Mouse (Mus musculus) G1E (cell line): ENCODE results near the gene Prx. TPM values are rescaled to one million over a fixed set of nuclear protein-coding genes. Genes with fewer than 3 reads are reported as not detected.
A peak's percentile ranks its signal among the peaks of the same experiment; 100 is the strongest.

Experiments used
- ATAC-seq: 2 replicates; pipeline ENCODE4 v1.8.0; 2016; ENCODE audit warnings: mild to moderate bottlenecking; ENCODE audit not compliant: insufficient number of reproducible peaks, poor library complexity, low FRiP score, severe bottlenecking; ENCODE audit errors: extremely low read depth
- DNase-seq: peaks from one replicate; pipeline ENCODE4 v3.0.0; 2012; ENCODE audit warnings: low spot score
- H3K27me3 ChIP-seq: 2 replicates; pipeline ENCODE4 v1.6.1; 2012; ENCODE audit warnings: mild to moderate bottlenecking, low read length, inconsistent platforms; ENCODE audit not compliant: insufficient read depth
- H3K36me3 ChIP-seq: replicated peaks from 2 replicates; pipeline ENCODE3; 2012; ENCODE audit warnings: mild to moderate bottlenecking, inconsistent platforms
- H3K4me1 ChIP-seq: 2 replicates; pipeline ENCODE4 v1.6.1; 2012; ENCODE audit warnings: low read depth, low read length, inconsistent platforms, mixed read lengths; ENCODE audit not compliant: insufficient read depth
- H3K4me3 ChIP-seq: 2 replicates; pipeline ENCODE4 v1.5.1; 2012; ENCODE audit warnings: low read depth, mild to moderate bottlenecking, inconsistent platforms, low read length, moderate library complexity, mixed read lengths
- H3K9me3 ChIP-seq: replicated peaks from 2 replicates; pipeline ENCODE4 v1.6.1; 2012; ENCODE audit warnings: inconsistent platforms
- CTCF ChIP-seq: IDR thresholded peaks from 2 replicates; pipeline ENCODE4 v1.5.1; 2012; ENCODE audit warnings: low read depth, low read length, inconsistent platforms, mixed read lengths
- GATA1 ChIP-seq: IDR thresholded peaks from 2 replicates; pipeline ENCODE4 v1.6.1; 2012; ENCODE audit warnings: borderline replicate concordance, low read length, inconsistent platforms, mixed read lengths
- GATA2 ChIP-seq: IDR thresholded peaks from 2 replicates; pipeline ENCODE4 v1.6.1; 2012; ENCODE audit warnings: low read depth, low read length, inconsistent platforms, borderline replicate concordance
- POLR2AphosphoS5 ChIP-seq: IDR thresholded peaks from 2 replicates; pipeline ENCODE4 v1.6.1; 2012; ENCODE audit warnings: low read depth, low read length, inconsistent platforms; ENCODE audit not compliant: insufficient replicate concordance
- TAL1 ChIP-seq: conservative IDR thresholded peaks from 2 replicates; pipeline ENCODE4 v1.6.1; 2012; ENCODE audit warnings: low read depth, low read length, inconsistent platforms, mixed read lengths
- polyA plus RNA-seq: library from polyadenylated mRNA; stranded (reverse); fragments of >175 nt; gene quantifications from 2 replicates; pipeline ENCODE4 v1.2.3, GENCODE M21; 2012
- total RNA-seq, 2 experiments: library from RNA; stranded (forward) in 1 of 2; stranded (reverse) in 1 of 2; fragments of 200-1000 nt in 1 of 2; fragments of >200 nt in 1 of 2; fragmentation: Nextera tagmentation in 1 of 2; gene quantifications; 2 replicates each; pipeline ENCODE4 v1.2.3; 2014 to 2017

Prx gene
- total and polyA plus RNA-seq, 3 experiments, result 1.3 to 2.3 (median 1.7) TPM

DNA sequence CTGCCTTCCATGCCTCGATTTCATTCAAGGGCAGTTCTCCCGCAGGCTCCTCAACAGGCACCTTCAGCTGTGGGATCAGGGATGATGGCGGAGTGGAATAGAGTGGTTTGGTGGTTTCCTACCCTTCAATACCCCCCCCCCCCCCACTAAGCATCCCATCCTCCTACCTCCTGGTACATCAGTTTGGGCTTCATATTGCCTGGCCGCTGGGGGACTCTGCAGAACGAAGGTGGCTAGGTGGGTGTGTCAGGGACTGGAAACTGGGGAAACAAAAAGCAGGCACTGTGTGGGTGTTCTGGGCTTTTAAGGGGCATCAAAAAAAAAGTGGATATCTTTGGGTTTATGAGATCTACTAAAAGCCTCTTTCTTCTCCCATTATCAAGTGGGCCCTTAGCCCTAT, 42.8 kb downstream of the Prx start:
- Histone ChIP-seq H3K4me1 (peaks cover 39% of the 10 kb centered on the region), H3K36me3 (peaks cover 14% of the 10 kb centered on the region), H3K9me3 (no peaks in the 10 kb centered on the region), H3K27me3 (peaks cover 3% of the 10 kb centered on the region; the same call in 1 of the 2 replicates), H3K4me3 (no peak overlapping the region; the same call in 1 of the 2 replicates)
- DNase-seq, result no peak
- TF ChIP-seq CTCF (no peak), POLR2AphosphoS5 (no peak), GATA1 (no peak), GATA2 (no peak), TAL1 (no peak)
- ATAC-seq, result no peak

DNA sequence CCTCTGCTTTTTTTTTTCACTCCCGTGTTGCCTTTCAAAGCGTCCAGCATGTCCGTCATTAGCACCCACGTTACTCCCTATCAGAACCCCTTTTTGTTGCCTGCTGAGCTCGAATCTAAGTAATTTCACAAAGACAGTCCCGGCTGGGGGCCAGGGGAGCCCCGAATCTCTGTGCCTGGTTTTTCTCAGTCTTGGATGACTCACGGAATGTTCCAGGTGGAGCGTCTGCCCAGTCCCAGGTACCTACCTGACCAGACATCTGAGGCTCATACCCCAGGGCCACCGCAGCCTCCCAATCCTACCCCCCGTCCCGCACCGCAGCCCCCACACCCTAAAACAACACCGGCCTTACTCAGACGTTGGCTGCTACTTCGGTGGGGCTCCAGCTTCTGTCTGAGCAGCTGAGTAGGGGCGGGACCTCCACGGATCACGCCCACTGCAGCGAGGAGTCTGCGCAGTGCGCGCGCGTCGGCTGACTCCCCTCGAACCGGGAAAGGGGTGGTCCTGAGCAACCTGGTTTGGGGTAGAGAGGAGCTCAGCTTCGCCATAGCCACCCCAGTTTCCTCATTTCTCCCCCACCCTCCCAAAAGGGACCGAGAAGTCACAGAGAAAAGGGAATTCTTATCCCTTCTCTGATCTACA, 43.4 kb downstream of the Prx start:
- TF ChIP-seq POLR2AphosphoS5 (no peak), GATA2 (no peak)

DNA sequence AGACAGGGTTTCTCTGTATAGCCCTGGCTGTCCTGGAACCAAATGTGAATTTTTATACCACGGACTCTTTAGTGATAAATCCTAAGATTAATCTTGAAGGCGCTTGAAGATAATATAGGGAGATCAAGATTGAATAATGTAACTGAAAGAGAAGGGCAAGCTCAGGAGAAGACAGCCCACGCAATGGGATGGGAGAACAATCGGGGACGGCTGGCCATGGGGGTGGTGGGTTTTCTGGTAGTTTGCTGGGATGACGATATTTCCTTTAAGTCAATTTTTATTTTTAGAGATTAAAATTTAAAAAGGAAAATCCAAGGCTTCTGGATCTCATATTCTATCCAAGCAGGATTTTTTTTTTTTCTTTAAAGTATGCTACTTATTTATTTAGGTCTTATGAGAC, 43.9 kb downstream of the Prx start:
- no peak for DNase-seq
- Histone ChIP-seq H3K9me3 (no peaks in the 10 kb centered on the region), H3K4me3 (peak overlapping the region; percentile 70), H3K36me3 (peaks cover 10% of the 10 kb centered on the region), H3K27me3 (peaks cover 3% of the 10 kb centered on the region; the same call in 1 of the 2 replicates), H3K4me1 (peaks cover 36% of the 10 kb centered on the region)
- TF ChIP-seq TAL1 (no peak), CTCF (no peak), GATA1 (no peak), GATA2 (no peak), POLR2AphosphoS5 (no peak)
- no peak for ATAC-seq

More for the DNA sequence above, 43.4 kb downstream of the Prx start:
- peaks cover 3% of the 10 kb centered on the region; the same call in 1 of the 2 replicates for H3K27me3 ChIP-seq
- no peaks in the 10 kb centered on the region for H3K9me3 ChIP-seq
- DNase-seq (peak; percentile 80), ATAC-seq (peak; percentile 78)
- H3K4me1 ChIP-seq, result peaks cover 39% of the 10 kb centered on the region
- H3K4me3 ChIP-seq, result peak overlapping the region; percentile 70
- H3K36me3 ChIP-seq, result peaks cover 12% of the 10 kb centered on the region

DNA sequence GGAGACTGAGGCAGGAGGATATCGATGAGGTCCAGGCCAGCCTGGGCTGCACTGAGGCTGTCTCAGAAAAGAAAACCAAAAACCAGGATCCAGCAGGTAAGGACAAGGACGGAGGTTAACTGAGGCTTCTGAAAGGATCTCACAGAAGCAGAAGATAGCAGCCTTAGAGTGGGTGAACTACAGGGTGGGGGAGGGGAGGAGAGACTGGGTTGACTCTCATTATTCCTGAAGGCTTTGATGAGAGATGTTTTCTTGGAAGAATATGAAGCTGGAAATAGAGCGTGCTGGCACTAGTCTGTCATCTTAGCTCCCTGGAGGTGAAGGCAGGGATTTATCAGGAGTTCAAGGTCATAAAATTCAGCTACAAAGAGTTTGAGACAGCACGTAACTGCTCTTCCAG, 44.7 kb downstream of the Prx start:
- TF ChIP-seq CTCF (no peak), GATA1 (no peak), GATA2 (no peak), POLR2AphosphoS5 (no peak), TAL1 (no peak)
- Histone ChIP-seq H3K9me3 (no peaks in the 10 kb centered on the region), H3K4me1 (peaks cover 36% of the 10 kb centered on the region), H3K36me3 (peaks cover 10% of the 10 kb centered on the region), H3K27me3 (peaks cover 3% of the 10 kb centered on the region; the same call in 1 of the 2 replicates), H3K4me3 (no peak overlapping the region)
- no peak for ATAC-seq
- DNase-seq, result no peak

DNA sequence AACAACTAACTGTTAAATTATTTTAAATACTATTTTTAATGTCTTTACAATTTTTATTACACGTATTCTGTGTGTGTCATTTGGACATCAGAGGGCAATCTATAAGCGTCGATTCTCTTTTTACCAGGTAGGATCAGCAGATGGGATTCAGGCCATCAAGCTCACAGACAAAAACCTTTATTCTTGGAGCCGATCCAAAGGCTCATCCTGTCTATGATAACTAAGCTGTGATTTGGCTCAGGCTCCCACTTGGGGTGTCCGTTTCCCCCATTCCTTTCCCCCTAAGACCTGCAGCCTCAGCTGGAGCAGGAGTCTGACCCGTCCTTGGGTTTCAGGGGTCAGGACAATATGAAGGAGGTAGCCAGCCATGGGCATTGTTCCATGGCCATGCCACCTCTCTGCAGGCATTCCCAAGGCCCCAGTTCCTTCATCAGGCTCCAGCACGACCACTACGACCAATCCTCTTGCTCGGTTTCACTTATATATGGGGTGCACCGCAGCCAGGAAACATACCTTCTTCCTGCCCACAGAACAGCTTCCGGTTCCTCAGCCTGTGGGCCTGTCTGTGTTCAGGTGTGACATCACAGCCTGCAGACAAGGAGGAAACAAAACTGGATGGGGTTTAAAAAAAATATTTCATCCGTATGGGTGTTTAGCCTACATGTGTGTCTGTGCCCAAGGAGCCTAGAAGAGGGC, 45.7 kb downstream of the Prx start:
- Histone ChIP-seq H3K4me3 (no peak overlapping the region), H3K9me3 (no peaks in the 10 kb centered on the region), H3K4me1 (peaks cover 36% of the 10 kb centered on the region), H3K27me3 (no peaks in the 10 kb centered on the region; the same call in 1 of the 2 replicates), H3K36me3 (peaks cover 8% of the 10 kb centered on the region)
- TF ChIP-seq CTCF, result no peak
- no peak for TF ChIP-seq POLR2AphosphoS5
- no peak for TF ChIP-seq GATA2
- TF ChIP-seq TAL1, result no peak
- no peak for TF ChIP-seq GATA1
- no peak for DNase-seq
- no peak for ATAC-seq

DNA sequence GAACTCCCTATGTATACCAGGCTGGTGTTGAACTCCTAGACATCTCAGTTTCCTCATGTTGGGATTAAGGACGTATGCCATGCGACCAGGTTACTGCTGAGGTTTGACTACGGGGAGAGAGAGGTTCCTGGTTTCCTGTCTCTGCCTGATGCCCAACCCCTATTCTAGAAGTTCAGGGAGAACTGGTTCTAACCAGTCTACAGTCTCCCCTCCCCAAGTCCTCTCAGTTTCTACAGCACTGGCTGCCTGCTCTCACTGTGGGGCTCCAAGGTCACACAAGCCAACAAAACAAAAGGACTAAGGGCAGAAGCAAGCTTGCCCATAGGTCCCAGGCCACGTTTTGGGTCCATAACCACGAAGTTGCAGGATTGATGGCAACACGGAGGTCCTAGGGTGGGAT, 50.5 kb downstream of the Prx start:
- TF ChIP-seq POLR2AphosphoS5 (no peak), CTCF (no peak), TAL1 (no peak), GATA2 (no peak), GATA1 (no peak)
- H3K9me3 ChIP-seq, result no peaks in the 10 kb centered on the region
- peaks cover 6% of the 10 kb centered on the region for H3K36me3 ChIP-seq
- no peak overlapping the region for H3K4me3 ChIP-seq
- H3K4me1 ChIP-seq, result peaks cover 25% of the 10 kb centered on the region
- no peak for DNase-seq
- H3K27me3 ChIP-seq, result no peaks in the 10 kb centered on the region; the same call in 1 of the 2 replicates
- no peak for ATAC-seq
